Mouse (Mus musculus): Measurements from ENCODE around the gene Syt1. TPM values are rescaled to one million over a fixed set of nuclear protein-coding genes. Genes with fewer than 3 reads are reported as not detected.
A peak's percentile ranks its signal among the peaks of the same experiment; 100 is the strongest.

The Syt1 gene
- polyA plus RNA-seq, 1 experiment from 2014 or later, result 8.6 TPM

- Histone ChIP-seq H3K36me3 (ENCODE audit: control insufficient read depth, insufficient read depth, low read length) (no peaks in the 10 kb centered on the region), H3K4me3 (replicated peaks; ENCODE audit: low read length) (no peak overlapping the region), H3K27ac (ENCODE audit: low read length) (no peak overlapping the region), H3K9me3 (replicated peaks; ENCODE audit: control insufficient read depth, low read length) (no peaks in the 10 kb centered on the region), H3K27me3 (ENCODE audit: control insufficient read depth, insufficient read depth, low read length) (no peaks in the 10 kb centered on the region), H3K4me1 (ENCODE audit: control insufficient read depth, insufficient read depth, low read length) (no peaks in the 10 kb centered on the region), H3K4me2 (ENCODE audit: low read depth, low read length) (no peak overlapping the region), H3K9ac (ENCODE audit: low read length) (no peak overlapping the region)
- ATAC-seq (ENCODE audit: insufficient read depth, low FRiP score), result no peak
Observed at GRCm38 (mm10) chr10:108657669-108658068, 353.1 kb downstream of the Syt1 start.

DNA sequence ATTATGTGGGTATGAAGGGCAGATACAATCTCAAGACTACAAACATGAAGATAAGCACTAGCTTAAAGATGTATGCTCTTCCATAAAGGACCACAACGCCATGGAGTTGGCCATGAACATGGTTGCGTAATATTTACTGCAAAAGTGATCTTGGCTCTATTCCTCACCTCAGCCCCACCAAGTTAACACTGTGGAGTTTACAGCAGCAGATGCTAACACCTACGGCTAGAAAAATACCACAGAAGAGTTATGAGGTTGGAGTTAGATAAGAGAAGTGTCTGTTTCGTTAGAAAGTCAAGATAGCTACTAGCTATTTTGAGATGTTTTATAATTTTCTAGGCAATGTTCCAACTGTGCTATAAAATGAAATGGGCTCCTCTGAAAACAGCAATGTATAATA is 353.9 kb downstream of the Syt1 start:
- no peaks in the 10 kb centered on the region for H3K9me3 ChIP-seq (replicated peaks; ENCODE audit: control insufficient read depth, low read length)
- WGBS, result 72% methylated on average over 4 of the region's 4 CpGs
- H3K4me2 ChIP-seq (ENCODE audit: low read depth, low read length), result no peak overlapping the region
- no peak overlapping the region for H3K4me3 ChIP-seq (replicated peaks; ENCODE audit: low read length)
- no peak overlapping the region for H3K9ac ChIP-seq (ENCODE audit: low read length)
- H3K27me3 ChIP-seq (ENCODE audit: control insufficient read depth, insufficient read depth, low read length), result no peaks in the 10 kb centered on the region
- no peak for ATAC-seq (ENCODE audit: insufficient read depth, low FRiP score)
- no peaks in the 10 kb centered on the region for H3K36me3 ChIP-seq (ENCODE audit: control insufficient read depth, insufficient read depth, low read length)
- no peak overlapping the region for H3K27ac ChIP-seq (ENCODE audit: low read length)
- H3K4me1 ChIP-seq (ENCODE audit: control insufficient read depth, insufficient read depth, low read length), result no peaks in the 10 kb centered on the region

DNA sequence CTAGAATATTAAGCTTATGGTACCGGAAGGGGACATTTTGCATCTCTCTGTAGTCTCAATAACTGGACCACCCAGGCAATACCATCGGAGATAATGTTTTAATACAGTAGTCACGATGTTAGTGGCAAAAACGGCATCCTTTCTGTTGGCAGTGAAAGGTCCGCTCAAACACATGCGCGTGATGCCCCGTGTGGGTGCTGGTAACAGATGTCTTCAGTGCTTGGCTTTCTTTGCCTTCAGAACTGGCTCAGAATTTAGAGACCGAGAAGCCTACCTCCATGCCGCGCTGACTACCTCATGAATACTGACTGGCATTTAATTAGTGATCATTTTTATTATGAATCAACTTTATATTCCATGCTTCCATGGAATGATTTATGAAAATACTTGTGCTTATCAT is 355.7 kb downstream of the Syt1 start:
- Histone ChIP-seq H3K9ac (ENCODE audit: low read length) (no peak overlapping the region), H3K4me3 (replicated peaks; ENCODE audit: low read length) (no peak overlapping the region), H3K4me2 (ENCODE audit: low read depth, low read length) (no peak overlapping the region), H3K27me3 (ENCODE audit: control insufficient read depth, insufficient read depth, low read length) (no peaks in the 10 kb centered on the region), H3K9me3 (replicated peaks; ENCODE audit: control insufficient read depth, low read length) (no peaks in the 10 kb centered on the region), H3K36me3 (ENCODE audit: control insufficient read depth, insufficient read depth, low read length) (no peaks in the 10 kb centered on the region), H3K4me1 (ENCODE audit: control insufficient read depth, insufficient read depth, low read length) (no peaks in the 10 kb centered on the region), H3K27ac (ENCODE audit: low read length) (no peak overlapping the region)
- ATAC-seq (ENCODE audit: insufficient read depth, low FRiP score), result no peak
- WGBS, result 93% methylated on average over 11 of the region's 11 CpGs

GRCm38 (mm10) chr10:108652831-108653230 is 358.0 kb downstream of the Syt1 start:
- Histone ChIP-seq H3K4me2 (ENCODE audit: low read depth, low read length) (no peak overlapping the region), H3K4me1 (ENCODE audit: control insufficient read depth, insufficient read depth, low read length) (no peaks in the 10 kb centered on the region), H3K36me3 (ENCODE audit: control insufficient read depth, insufficient read depth, low read length) (no peaks in the 10 kb centered on the region), H3K9me3 (replicated peaks; ENCODE audit: control insufficient read depth, low read length) (no peaks in the 10 kb centered on the region), H3K4me3 (replicated peaks; ENCODE audit: low read length) (no peak overlapping the region), H3K27ac (ENCODE audit: low read length) (no peak overlapping the region), H3K27me3 (ENCODE audit: control insufficient read depth, insufficient read depth, low read length) (no peaks in the 10 kb centered on the region), H3K9ac (ENCODE audit: low read length) (no peak overlapping the region)
- 53% methylated on average over 8 of the region's 8 CpGs for WGBS
- no peak for ATAC-seq (ENCODE audit: insufficient read depth, low FRiP score)

DNA sequence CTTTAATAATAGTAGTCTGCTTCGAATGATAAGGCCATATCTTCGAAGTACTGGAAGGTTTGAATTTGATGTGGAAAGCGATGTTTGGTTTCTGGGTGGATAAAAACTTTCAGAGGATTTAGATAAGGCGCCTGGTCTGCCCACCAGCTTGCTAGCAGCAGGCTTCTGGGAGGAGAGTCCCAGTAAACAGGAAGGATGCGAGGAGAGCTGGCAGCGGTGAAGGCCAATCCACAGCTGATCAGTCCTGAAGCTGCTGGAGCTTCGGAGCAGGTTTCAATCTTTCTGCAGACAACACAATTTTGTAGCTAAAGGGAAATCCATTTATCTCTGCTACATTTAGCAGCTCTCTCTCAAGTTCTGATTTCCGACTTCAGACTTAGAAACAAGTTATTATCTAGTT is 358.7 kb downstream of the Syt1 start:
- no peak overlapping the region for H3K4me3 ChIP-seq (replicated peaks; ENCODE audit: low read length)
- H3K27ac ChIP-seq (ENCODE audit: low read length), result no peak overlapping the region
- H3K27me3 ChIP-seq (ENCODE audit: control insufficient read depth, insufficient read depth, low read length), result no peaks in the 10 kb centered on the region
- no peak for ATAC-seq (ENCODE audit: insufficient read depth, low FRiP score)
- 57% methylated on average over 8 of the region's 8 CpGs for WGBS
- H3K4me1 ChIP-seq (ENCODE audit: control insufficient read depth, insufficient read depth, low read length), result no peaks in the 10 kb centered on the region
- no peak overlapping the region for H3K9ac ChIP-seq (ENCODE audit: low read length)
- H3K4me2 ChIP-seq (ENCODE audit: low read depth, low read length), result no peak overlapping the region
- H3K9me3 ChIP-seq (replicated peaks; ENCODE audit: control insufficient read depth, low read length), result no peaks in the 10 kb centered on the region
- no peaks in the 10 kb centered on the region for H3K36me3 ChIP-seq (ENCODE audit: control insufficient read depth, insufficient read depth, low read length)

DNA sequence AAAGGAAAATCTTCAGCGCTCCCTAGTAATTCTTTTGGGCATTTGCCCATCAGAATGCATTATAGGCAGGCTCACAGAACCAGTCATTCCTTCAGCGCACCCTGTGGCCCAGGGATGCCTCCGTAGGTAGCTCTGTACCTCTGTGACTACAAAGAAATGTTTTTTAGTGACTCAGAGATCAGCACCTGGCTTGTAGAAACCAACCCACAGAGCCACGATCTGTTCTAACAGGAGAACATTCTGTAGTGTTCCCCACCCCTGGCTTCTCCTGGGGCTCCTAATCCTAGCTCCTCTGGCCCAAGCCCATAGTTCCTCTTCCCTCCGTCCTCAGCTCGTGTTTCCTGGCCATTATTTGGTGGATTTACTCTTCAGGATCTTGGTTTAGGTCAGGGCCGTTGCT is 361.6 kb downstream of the Syt1 start:
- Histone ChIP-seq H3K9ac (ENCODE audit: low read length) (no peak overlapping the region), H3K4me3 (replicated peaks; ENCODE audit: low read length) (no peak overlapping the region), H3K27me3 (ENCODE audit: control insufficient read depth, insufficient read depth, low read length) (no peaks in the 10 kb centered on the region), H3K4me1 (ENCODE audit: control insufficient read depth, insufficient read depth, low read length) (no peaks in the 10 kb centered on the region), H3K27ac (ENCODE audit: low read length) (peak overlapping the region; percentile 24), H3K36me3 (ENCODE audit: control insufficient read depth, insufficient read depth, low read length) (no peaks in the 10 kb centered on the region), H3K4me2 (ENCODE audit: low read depth, low read length) (no peak overlapping the region), H3K9me3 (replicated peaks; ENCODE audit: control insufficient read depth, low read length) (no peaks in the 10 kb centered on the region)
- ATAC-seq (ENCODE audit: insufficient read depth, low FRiP score), result no peak
- 59% methylated on average over 7 of the region's 7 CpGs for WGBS

DNA sequence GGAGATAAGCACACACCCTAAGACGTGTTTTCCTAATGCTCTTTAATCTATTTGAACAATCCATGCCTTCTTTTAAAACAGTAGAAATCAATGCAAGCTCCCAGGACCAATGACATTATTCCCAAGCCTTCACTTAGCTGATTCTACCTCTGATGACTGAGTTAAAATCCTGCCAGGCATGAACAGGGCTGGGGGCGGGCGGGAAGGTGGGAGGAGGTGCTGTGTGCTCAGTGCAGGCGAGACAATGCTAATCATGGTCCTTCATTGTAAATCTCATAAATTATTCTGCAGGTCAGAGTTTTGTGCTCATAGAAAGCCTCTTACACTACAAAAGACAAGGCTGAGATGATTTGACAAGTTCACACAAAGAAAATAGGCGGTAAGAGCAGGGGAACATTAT is 366.9 kb downstream of the Syt1 start:
- H3K27ac ChIP-seq (ENCODE audit: low read length), result no peak overlapping the region
- no peak overlapping the region for H3K4me2 ChIP-seq (ENCODE audit: low read depth, low read length)
- H3K4me1 ChIP-seq (ENCODE audit: control insufficient read depth, insufficient read depth, low read length), result no peaks in the 10 kb centered on the region
- H3K9ac ChIP-seq (ENCODE audit: low read length), result no peak overlapping the region
- 60% methylated on average over 5 of the region's 5 CpGs for WGBS
- H3K27me3 ChIP-seq (ENCODE audit: control insufficient read depth, insufficient read depth, low read length), result no peaks in the 10 kb centered on the region
- no peak for ATAC-seq (ENCODE audit: insufficient read depth, low FRiP score)
- no peak overlapping the region for H3K4me3 ChIP-seq (replicated peaks; ENCODE audit: low read length)
- no peaks in the 10 kb centered on the region for H3K9me3 ChIP-seq (replicated peaks; ENCODE audit: control insufficient read depth, low read length)
- no peaks in the 10 kb centered on the region for H3K36me3 ChIP-seq (ENCODE audit: control insufficient read depth, insufficient read depth, low read length)

DNA sequence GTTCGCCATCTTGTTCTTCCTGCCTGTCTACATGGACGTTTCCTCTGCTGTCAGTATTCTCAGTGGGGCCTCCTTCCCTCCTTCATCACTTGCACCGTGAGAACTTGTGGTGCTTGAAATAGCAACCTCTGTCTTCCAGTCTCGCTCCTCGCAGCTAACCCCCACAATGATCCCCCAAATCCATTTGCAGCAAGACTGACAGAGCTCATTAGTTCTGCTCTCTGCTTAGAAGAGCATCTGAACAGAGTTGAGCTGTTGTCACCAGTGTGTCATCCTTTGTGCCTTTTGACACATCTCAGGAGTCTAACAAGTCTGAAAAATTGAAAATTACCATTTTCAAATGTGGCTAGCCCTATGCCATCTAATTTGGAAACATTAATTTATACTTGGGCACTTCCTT is 372.7 kb downstream of the Syt1 start:
- Histone ChIP-seq H3K9me3 (replicated peaks; ENCODE audit: control insufficient read depth, low read length) (no peaks in the 10 kb centered on the region), H3K4me2 (ENCODE audit: low read depth, low read length) (no peak overlapping the region), H3K27ac (ENCODE audit: low read length) (no peak overlapping the region), H3K4me3 (replicated peaks; ENCODE audit: low read length) (no peak overlapping the region), H3K36me3 (ENCODE audit: control insufficient read depth, insufficient read depth, low read length) (no peaks in the 10 kb centered on the region), H3K4me1 (ENCODE audit: control insufficient read depth, insufficient read depth, low read length) (no peaks in the 10 kb centered on the region), H3K27me3 (ENCODE audit: control insufficient read depth, insufficient read depth, low read length) (no peaks in the 10 kb centered on the region), H3K9ac (ENCODE audit: low read length) (no peak overlapping the region)
- 69% methylated on average over 5 of the region's 5 CpGs for WGBS
- no peak for ATAC-seq (ENCODE audit: insufficient read depth, low FRiP score)

- H3K27ac ChIP-seq (ENCODE audit: low read length), result no peak overlapping the region
- WGBS, result 83% methylated on average over 7 of the region's 7 CpGs
- no peaks in the 10 kb centered on the region for H3K9me3 ChIP-seq (replicated peaks; ENCODE audit: control insufficient read depth, low read length)
- no peak overlapping the region for H3K4me2 ChIP-seq (ENCODE audit: low read depth, low read length)
- H3K9ac ChIP-seq (ENCODE audit: low read length), result no peak overlapping the region
- H3K4me3 ChIP-seq (replicated peaks; ENCODE audit: low read length), result no peak overlapping the region
- no peak for ATAC-seq (ENCODE audit: insufficient read depth, low FRiP score)
- no peaks in the 10 kb centered on the region for H3K4me1 ChIP-seq (ENCODE audit: control insufficient read depth, insufficient read depth, low read length)
- no peaks in the 10 kb centered on the region for H3K27me3 ChIP-seq (ENCODE audit: control insufficient read depth, insufficient read depth, low read length)
- no peaks in the 10 kb centered on the region for H3K36me3 ChIP-seq (ENCODE audit: control insufficient read depth, insufficient read depth, low read length)
Observed at GRCm38 (mm10) chr10:108636086-108636485, 374.7 kb downstream of the Syt1 start.

- no peak for ATAC-seq (ENCODE audit: insufficient read depth, low FRiP score)
- WGBS, result 89% methylated on average over 4 of the region's 4 CpGs
- no peaks in the 10 kb centered on the region for H3K36me3 ChIP-seq (ENCODE audit: control insufficient read depth, insufficient read depth, low read length)
- no peaks in the 10 kb centered on the region for H3K27me3 ChIP-seq (ENCODE audit: control insufficient read depth, insufficient read depth, low read length)
- no peaks in the 10 kb centered on the region for H3K9me3 ChIP-seq (replicated peaks; ENCODE audit: control insufficient read depth, low read length)
- no peak overlapping the region for H3K27ac ChIP-seq (ENCODE audit: low read length)
- no peak overlapping the region for H3K9ac ChIP-seq (ENCODE audit: low read length)
- H3K4me2 ChIP-seq (ENCODE audit: low read depth, low read length), result no peak overlapping the region
- H3K4me1 ChIP-seq (ENCODE audit: control insufficient read depth, insufficient read depth, low read length), result no peaks in the 10 kb centered on the region
- H3K4me3 ChIP-seq (replicated peaks; ENCODE audit: low read length), result no peak overlapping the region
Observed at GRCm38 (mm10) chr10:108635616-108636015, 375.2 kb downstream of the Syt1 start.

All from stomach, embryonic 16.5 days (tissue).